Comparison of ENCODE assay signal across 9 mouse cellular contexts in the genomic region with DNA sequence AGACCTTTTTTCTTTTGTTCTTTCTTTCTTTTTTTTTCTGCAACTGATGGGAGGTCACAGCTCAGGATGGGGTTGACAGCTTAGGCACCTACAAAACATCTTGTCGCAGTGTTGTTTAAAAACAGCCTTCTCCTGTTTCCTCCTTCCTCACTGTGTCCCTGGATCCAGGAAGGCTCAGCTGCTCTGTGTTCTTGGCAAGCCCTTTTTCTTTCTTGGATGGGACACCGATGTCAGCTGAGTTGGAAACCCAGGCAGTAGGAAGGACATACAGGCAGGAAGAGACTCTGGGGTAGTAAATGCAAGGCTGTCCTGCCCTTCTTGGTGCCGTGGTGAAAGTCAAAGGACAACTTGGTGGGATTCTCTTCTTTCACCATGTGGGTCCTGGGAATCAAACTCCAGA. TPM values are rescaled to one million over a fixed set of nuclear protein-coding genes. Genes with fewer than 3 reads are reported as not detected.
DNase-seq lines count a peak whose midpoint lies in the region; ATAC-seq and TF ChIP-seq lines count a peak whose summit lies in the region.
"Had no signal": no experiment of that assay in that cellular context is flagged by ENCODE, and none has a peak within 500 bp of the region (broad histone marks: within the 10 kb centered on the region; RNA-seq: fewer than 3 reads in every experiment).

No protein-coding gene starts in this region.

- 83% methylated on average over 3 of the region's 3 CpGs for WGBS in neural tube, embryonic 11.5 days
- WGBS in heart, embryonic 12.5 days = 82% methylated on average over 3 of the region's 3 CpGs
- 75% methylated on average over 3 of the region's 3 CpGs for WGBS in limb, embryonic 15.5 days

- H3K9ac ChIP-seq in neural tube, embryonic 11.5 days (ENCODE audit: low read length) = no peak overlapping the region
- peak overlapping the region; percentile 56; the same call in 1 of the 2 replicates for H3K9ac ChIP-seq in heart, embryonic 12.5 days
- no peak overlapping the region for H3K9ac ChIP-seq in limb, embryonic 15.5 days

- 0 out of 2 replicates have a peak overlapping the region, but pooled peaks have one; percentile 8 for H3K4me3 ChIP-seq in neural tube, embryonic 11.5 days (ENCODE audit: low read depth, low read length)
- no peak overlapping the region for H3K4me3 ChIP-seq in heart, embryonic 12.5 days
- no peak overlapping the region for H3K4me3 ChIP-seq in limb, embryonic 15.5 days
- no peak overlapping the region for H3K4me3 ChIP-seq in left cerebral cortex, adult 2 months

- TF ChIP-seq CTCF in left cerebral cortex, adult 2 months (IDR thresholded peaks at IDR 0.05) = no peak

- no peak for DNase-seq in neural tube, embryonic 11.5 days (ENCODE audit: low spot score)
- DNase-seq in neural tube, embryonic 10.5 days (ENCODE audit: extremely low spot score, low spot score) = no peak
- peak; percentile 79 for DNase-seq in skeletal muscle tissue, adult 2 months (ENCODE audit: low read depth, low spot score)
- no peak for DNase-seq in cerebellum, adult 18-20 months
- no peak for DNase-seq in left cerebral cortex, adult 2 months (ENCODE audit: extremely low spot score in 1 of 2, low spot score in 2 of 2)
- no peak for DNase-seq in kidney, adult 11 months
- DNase-seq: cerebellum, adult 2 months had no signal

- H3K9me3 ChIP-seq in neural tube, embryonic 11.5 days (ENCODE audit: control insufficient read depth, low read length) = no peaks in the 10 kb centered on the region
- H3K9me3 ChIP-seq in heart, embryonic 12.5 days (replicated peaks) = no peaks in the 10 kb centered on the region
- H3K9me3 ChIP-seq in limb, embryonic 15.5 days = no peaks in the 10 kb centered on the region

- no peaks in the 10 kb centered on the region for H3K27me3 ChIP-seq in neural tube, embryonic 11.5 days (ENCODE audit: control insufficient read depth, insufficient read depth, low read length)
- H3K27me3 ChIP-seq in heart, embryonic 12.5 days (replicated peaks) = peaks cover 27% of the 10 kb centered on the region
- H3K27me3 ChIP-seq in limb, embryonic 15.5 days = peaks cover 27% of the 10 kb centered on the region

- intact Hi-C loops in left cerebral cortex, adult 2 months (cut with DNase I) = loop anchor here (2.0 to 10.0 kb wide), 2 partner anchors 21 to 811 kb away; no protein-coding TSS in a partner anchor

- H3K4me2 ChIP-seq in neural tube, embryonic 11.5 days (ENCODE audit: low read depth) = peak overlapping the region; percentile 79; the same call in 1 of the 2 replicates
- peak overlapping the region; percentile 81; the same call in 1 of the 2 replicates for H3K4me2 ChIP-seq in heart, embryonic 12.5 days
- H3K4me2 ChIP-seq in limb, embryonic 15.5 days = 0 out of 2 replicates have a peak overlapping the region, but pooled peaks have one; percentile 71

- H3K36me3 ChIP-seq in neural tube, embryonic 11.5 days (ENCODE audit: control insufficient read depth, insufficient read depth, low read length) = peaks cover 6% of the 10 kb centered on the region
- H3K36me3 ChIP-seq in heart, embryonic 12.5 days = peaks cover 26% of the 10 kb centered on the region
- H3K36me3 ChIP-seq in limb, embryonic 15.5 days = peaks cover 25% of the 10 kb centered on the region

- H3K27ac ChIP-seq in neural tube, embryonic 11.5 days (ENCODE audit: low read depth, low read length) = no peak overlapping the region
- H3K27ac ChIP-seq in heart, embryonic 12.5 days (ENCODE audit: poor library complexity, severe bottlenecking) = peak overlapping the region; percentile 56; the same call in 1 of the 2 replicates
- H3K27ac ChIP-seq in limb, embryonic 15.5 days = no peak overlapping the region
- no peak overlapping the region for H3K27ac ChIP-seq in left cerebral cortex, adult 2 months

- peaks cover 32% of the 10 kb centered on the region for H3K4me1 ChIP-seq in neural tube, embryonic 11.5 days (ENCODE audit: control insufficient read depth, insufficient read depth, low read length)
- H3K4me1 ChIP-seq in heart, embryonic 12.5 days (replicated peaks) = peaks cover 52% of the 10 kb centered on the region
- H3K4me1 ChIP-seq in limb, embryonic 15.5 days = peaks cover 43% of the 10 kb centered on the region

- ATAC-seq in neural tube, embryonic 11.5 days (ENCODE audit: insufficient read depth, low FRiP score, low TSS enrichment) = no peak
- ATAC-seq in heart, embryonic 12.5 days (ENCODE audit: insufficient number of reproducible peaks, low FRiP score) = no peak
- no peak for ATAC-seq in limb, embryonic 15.5 days (ENCODE audit: insufficient number of reproducible peaks, low FRiP score, low TSS enrichment, low read depth)

RNA-seq across cellular contexts. Expression of gene Pank4, which starts 1.9 kb away (rescaled TPM):
- polyA plus RNA-seq in neural tube, embryonic 11.5 days (2014; fragmentation: Nextera tagmentation; extraction: Ambion mirVana) = 36.1 and 38.2 TPM in 2 replicates
- polyA plus RNA-seq in heart, embryonic 12.5 days (2016; fragmentation: Nextera tagmentation; extraction: Ambion mirVana) = 45.7 and 46.2 TPM in 2 replicates
- 35.4 and 38.6 TPM in 2 replicates for polyA plus RNA-seq in limb, embryonic 15.5 days (2015; fragmentation: Nextera tagmentation; extraction: Ambion mirVana)
- total RNA-seq in left cerebral cortex, adult 2 months (2021) = 10 to 100 TPM; 45.1 to 45.5 TPM

RNA-seq across cellular contexts. Expression of gene Hes5, which starts 5.1 kb away (rescaled TPM):
- 191 and 218 TPM in 2 replicates for polyA plus RNA-seq in neural tube, embryonic 11.5 days (2014; fragmentation: Nextera tagmentation; extraction: Ambion mirVana)
- 0.70 TPM in 1 of 2 replicates, not detected in the other for polyA plus RNA-seq in heart, embryonic 12.5 days (2016; fragmentation: Nextera tagmentation; extraction: Ambion mirVana)
- 1.1 and 1.3 TPM in 2 replicates for polyA plus RNA-seq in limb, embryonic 15.5 days (2015; fragmentation: Nextera tagmentation; extraction: Ambion mirVana)
- 10 to 100 TPM; 22.3 to 25.3 TPM for total RNA-seq in left cerebral cortex, adult 2 months (2021)

RNA-seq across cellular contexts. Expression of gene Tnfrsf14, which starts 37.5 kb away (rescaled TPM):
- 0.78 and 1.1 TPM in 2 replicates for polyA plus RNA-seq in neural tube, embryonic 11.5 days (2014; fragmentation: Nextera tagmentation; extraction: Ambion mirVana)
- 1.8 and 2.9 TPM in 2 replicates for polyA plus RNA-seq in heart, embryonic 12.5 days (2016; fragmentation: Nextera tagmentation; extraction: Ambion mirVana)
- 0.86 and 1.1 TPM in 2 replicates for polyA plus RNA-seq in limb, embryonic 15.5 days (2015; fragmentation: Nextera tagmentation; extraction: Ambion mirVana)
- 1 to 10 TPM; 1.3 to 1.5 TPM for total RNA-seq in left cerebral cortex, adult 2 months (2021)

Comparison
In these comparisons a context has a peak if more than half of its experiments do, and no peak if none do; other contexts are left out.
1. RNA of gene Hes5, which starts 5.1 kb away (polyA plus RNA-seq): 191 to 218 TPM in neural tube, embryonic 11.5 days; 1.1 to 1.3 TPM in limb, embryonic 15.5 days and 0.70 TPM in heart, embryonic 12.5 days; every median in the first group is over 10 times any median in the second.
2. Peak in every context shown above with its lines, with median percentiles within 50 percentile points of each other: H3K4me2 ChIP-seq.